In the genomic region with DNA sequence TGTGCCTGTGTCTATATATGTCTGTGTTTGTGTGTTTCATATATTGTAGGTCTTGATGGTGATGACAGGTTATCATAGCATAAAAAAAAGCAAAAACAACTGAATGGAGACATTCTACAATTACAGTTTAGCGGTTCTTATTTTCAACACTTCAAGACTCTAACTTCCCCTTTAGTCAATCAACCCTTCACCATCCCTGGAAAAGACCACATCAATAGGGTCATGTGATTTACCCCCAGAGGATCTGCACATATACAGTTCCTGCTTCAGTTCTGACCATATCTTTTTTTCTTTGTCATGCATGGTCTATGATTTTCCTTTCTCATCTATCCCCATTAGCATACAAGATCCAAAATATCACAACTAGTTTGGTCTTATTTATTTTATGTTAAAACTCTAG, we compare ENCODE assay signal across 13 mouse cellular contexts.
"Had no signal": no experiment of that assay in that cellular context is flagged by ENCODE, and none has a peak within 500 bp of the region (broad histone marks: within the 10 kb centered on the region; RNA-seq: fewer than 3 reads in every experiment).

No protein-coding gene starts in this region.

- ATAC-seq: midbrain, embryonic 13.5 days; midbrain, embryonic 15.5 days had no signal

- H3K4me3 ChIP-seq: megakaryocyte, embryonic 14.5 days; midbrain, embryonic 13.5 days; midbrain, embryonic 15.5 days; neural tube, embryonic 12.5 days had no signal

- H3K4me2 ChIP-seq: lung, embryonic 14.5 days; midbrain, embryonic 11.5 days; midbrain, embryonic 13.5 days; midbrain, embryonic 15.5 days; neural tube, embryonic 12.5 days had no signal

- DNase-seq: lung, adult 18-20 months; lung, embryonic 14.5 days; lung, postnatal 10 days; lung, postnatal 4 days; right cerebral cortex, postnatal 14 days; thymus, adult 18-20 months; thymus, postnatal 14 days; thymus, postnatal 36 days had no signal

- H3K9me3 ChIP-seq: megakaryocyte, embryonic 14.5 days; midbrain, embryonic 13.5 days; midbrain, embryonic 15.5 days; neural tube, embryonic 12.5 days had no signal

- H3K36me3 ChIP-seq: midbrain, embryonic 13.5 days; midbrain, embryonic 15.5 days; neural tube, embryonic 12.5 days had no signal

- H3K4me1 ChIP-seq: megakaryocyte, embryonic 14.5 days; midbrain, embryonic 13.5 days; midbrain, embryonic 15.5 days; neural tube, embryonic 12.5 days had no signal

- H3K9ac ChIP-seq: lung, embryonic 14.5 days; midbrain, embryonic 13.5 days; midbrain, embryonic 15.5 days; neural tube, embryonic 12.5 days had no signal

- H3K27me3 ChIP-seq: megakaryocyte, embryonic 14.5 days; midbrain, embryonic 13.5 days; midbrain, embryonic 15.5 days; neural tube, embryonic 12.5 days had no signal

- H3K27ac ChIP-seq: midbrain, embryonic 13.5 days; midbrain, embryonic 15.5 days; neural tube, embryonic 12.5 days had no signal
